Mouse (Mus musculus): ENCODE measurements around the gene Cd99l2. TPM values are rescaled to one million over a fixed set of nuclear protein-coding genes. Genes with fewer than 3 reads are reported as not detected.
"Not testable (repeated sequence)": the region's sequence is repeated elsewhere in the genome, so short reads cannot be mapped to it uniquely, and the experiment has no call there.

Gene Cd99l2
- polyA plus RNA-seq, 1 experiment = 23.8 TPM

GRCm38 (mm10) chrX:71522889-71523288, 30.2 kb upstream of the Cd99l2 start:
- Histone ChIP-seq H3K4me1 (ENCODE audit: control insufficient read depth, insufficient read depth, low read length) (no peaks in the 10 kb centered on the region), H3K27ac (ENCODE audit: insufficient read depth, low read depth, low read length) (no peak overlapping the region), H3K4me3 (ENCODE audit: insufficient read depth, low read length) (no peak overlapping the region)
- TF ChIP-seq CTCF (IDR thresholded peaks at IDR 0.05; ENCODE audit: low read depth, low read length) (no peak), POLR2A (IDR thresholded peaks at IDR 0.05; ENCODE audit: borderline replicate concordance, low read depth, low read length) (no peak)

- Histone ChIP-seq H3K4me3 (ENCODE audit: insufficient read depth, low read length) (no peak overlapping the region), H3K4me1 (ENCODE audit: control insufficient read depth, insufficient read depth, low read length) (no peaks in the 10 kb centered on the region), H3K27ac (ENCODE audit: insufficient read depth, low read depth, low read length) (no peak overlapping the region)
- TF ChIP-seq CTCF (IDR thresholded peaks at IDR 0.05; ENCODE audit: low read depth, low read length) (no peak), POLR2A (IDR thresholded peaks at IDR 0.05; ENCODE audit: borderline replicate concordance, low read depth, low read length) (no peak)
Measured at GRCm38 (mm10) chrX:71519252-71519651, 26.6 kb upstream of the Cd99l2 start.

GRCm38 (mm10) chrX:71506591-71506990, 13.9 kb upstream of the Cd99l2 start:
- H3K4me1 ChIP-seq (ENCODE audit: control insufficient read depth, insufficient read depth, low read length); H3K27ac ChIP-seq (ENCODE audit: insufficient read depth, low read depth, low read length); H3K4me3 ChIP-seq (ENCODE audit: insufficient read depth, low read length): not testable (repeated sequence)

GRCm38 (mm10) chrX:71493279-71493656, 619 bp upstream of the Cd99l2 start:
- Histone ChIP-seq H3K27ac (ENCODE audit: insufficient read depth, low read depth, low read length) (peak overlapping the region; percentile 53), H3K4me1 (ENCODE audit: control insufficient read depth, insufficient read depth, low read length) (peaks cover 22% of the 10 kb centered on the region), H3K4me3 (ENCODE audit: insufficient read depth, low read length) (peak overlapping the region; percentile 80)
- no peak for TF ChIP-seq CTCF (IDR thresholded peaks at IDR 0.05; ENCODE audit: low read depth, low read length)
- no peak for TF ChIP-seq POLR2A (IDR thresholded peaks at IDR 0.05; ENCODE audit: borderline replicate concordance, low read depth, low read length)

GRCm38 (mm10) chrX:71491931-71492633, 567 bp downstream of the Cd99l2 start:
- TF ChIP-seq POLR2A (IDR thresholded peaks at IDR 0.05; ENCODE audit: borderline replicate concordance, low read depth, low read length) = no peak
- no peak for TF ChIP-seq CTCF (IDR thresholded peaks at IDR 0.05; ENCODE audit: low read depth, low read length)
- Histone ChIP-seq H3K27ac (ENCODE audit: insufficient read depth, low read depth, low read length) (peak overlapping the region; percentile 66), H3K4me1 (ENCODE audit: control insufficient read depth, insufficient read depth, low read length) (peaks cover 22% of the 10 kb centered on the region), H3K4me3 (ENCODE audit: insufficient read depth, low read length) (peak overlapping the region; percentile 80)

- Histone ChIP-seq H3K27ac (ENCODE audit: insufficient read depth, low read depth, low read length) (no peak overlapping the region), H3K4me3 (ENCODE audit: insufficient read depth, low read length) (no peak overlapping the region), H3K4me1 (ENCODE audit: control insufficient read depth, insufficient read depth, low read length) (peaks cover 19% of the 10 kb centered on the region)
- TF ChIP-seq CTCF (IDR thresholded peaks at IDR 0.05; ENCODE audit: low read depth, low read length) (no peak), POLR2A (IDR thresholded peaks at IDR 0.05; ENCODE audit: borderline replicate concordance, low read depth, low read length) (no peak)
Measured at GRCm38 (mm10) chrX:71489353-71489752, 3.3 kb downstream of the Cd99l2 start.

GRCm38 (mm10) chrX:71482244-71482643, 10.4 kb downstream of the Cd99l2 start:
- H3K4me1 ChIP-seq (ENCODE audit: control insufficient read depth, insufficient read depth, low read length) = peaks cover 2% of the 10 kb centered on the region
- no peak overlapping the region for H3K27ac ChIP-seq (ENCODE audit: insufficient read depth, low read depth, low read length)
- TF ChIP-seq POLR2A (IDR thresholded peaks at IDR 0.05; ENCODE audit: borderline replicate concordance, low read depth, low read length) (no peak), CTCF (IDR thresholded peaks at IDR 0.05; ENCODE audit: low read depth, low read length) (no peak)
- no peak overlapping the region for H3K4me3 ChIP-seq (ENCODE audit: insufficient read depth, low read length)

- H3K4me1 ChIP-seq (ENCODE audit: control insufficient read depth, insufficient read depth, low read length) = peaks cover 13% of the 10 kb centered on the region
- no peak overlapping the region for H3K27ac ChIP-seq (ENCODE audit: insufficient read depth, low read depth, low read length)
- TF ChIP-seq CTCF (IDR thresholded peaks at IDR 0.05; ENCODE audit: low read depth, low read length) (no peak), POLR2A (IDR thresholded peaks at IDR 0.05; ENCODE audit: borderline replicate concordance, low read depth, low read length) (no peak)
Measured at GRCm38 (mm10) chrX:71475992-71476391, 16.7 kb downstream of the Cd99l2 start.

GRCm38 (mm10) chrX:71475497-71475896, 17.2 kb downstream of the Cd99l2 start:
- peaks cover 13% of the 10 kb centered on the region for H3K4me1 ChIP-seq (ENCODE audit: control insufficient read depth, insufficient read depth, low read length)
- no peak for TF ChIP-seq CTCF (IDR thresholded peaks at IDR 0.05; ENCODE audit: low read depth, low read length)
- TF ChIP-seq POLR2A (IDR thresholded peaks at IDR 0.05; ENCODE audit: borderline replicate concordance, low read depth, low read length) = no peak
- no peak overlapping the region for H3K4me3 ChIP-seq (ENCODE audit: insufficient read depth, low read length)
- no peak overlapping the region for H3K27ac ChIP-seq (ENCODE audit: insufficient read depth, low read depth, low read length)

More at GRCm38 (mm10) chrX:71475992-71476391, 16.7 kb downstream of the Cd99l2 start:
- H3K4me3 ChIP-seq (ENCODE audit: insufficient read depth, low read length) = no peak overlapping the region

GRCm38 (mm10) chrX:71475084-71475483, 17.6 kb downstream of the Cd99l2 start:
- no peak overlapping the region for H3K4me3 ChIP-seq (ENCODE audit: insufficient read depth, low read length)
- H3K27ac ChIP-seq (ENCODE audit: insufficient read depth, low read depth, low read length) = no peak overlapping the region
- H3K4me1 ChIP-seq (ENCODE audit: control insufficient read depth, insufficient read depth, low read length) = peaks cover 13% of the 10 kb centered on the region
- no peak for TF ChIP-seq POLR2A (IDR thresholded peaks at IDR 0.05; ENCODE audit: borderline replicate concordance, low read depth, low read length)
